Mouse (Mus musculus) intestine, postnatal 0 days (tissue): Measurements from ENCODE around the gene Eral1. TPM values are rescaled to one million over a fixed set of nuclear protein-coding genes. Genes with fewer than 3 reads are reported as not detected.
"Not testable (repeated sequence)": the region's sequence is repeated elsewhere in the genome, so short reads cannot be mapped to it uniquely, and the experiment has no call there.

Experiments
- ATAC-seq: fragments of 200-750 bp; cut with Nextera tagmentation; 2 replicates; pipeline ENCODE4 v1.8.0; 2017; ENCODE audit warnings: mild to moderate bottlenecking, moderate TSS enrichment, moderate library complexity
- H3K27ac ChIP-seq: fragments of 300-500 bp; sonication (generic); 2 replicates; pipeline ENCODE4 v1.5.1; 2014; ENCODE audit warnings: mild to moderate bottlenecking, low read depth, low read length, moderate library complexity
- H3K27me3 ChIP-seq: fragments of 300-500 bp; sonication (generic); replicated peaks from 2 replicates; pipeline ENCODE4 v1.6.1; 2014; ENCODE audit warnings: low read length, mixed read lengths; ENCODE audit not compliant: control insufficient read depth, insufficient read depth
- H3K36me3 ChIP-seq: fragments of 300-500 bp; sonication (generic); 2 replicates; pipeline ENCODE4 v1.6.1; 2014; ENCODE audit warnings: mild to moderate bottlenecking, moderate library complexity; ENCODE audit not compliant: control insufficient read depth, insufficient read depth
- H3K4me1 ChIP-seq: fragments of 300-500 bp; sonication (generic); replicated peaks from 2 replicates; pipeline ENCODE4 v1.6.1; 2014; ENCODE audit warnings: antibody characterized with exemption, low read length, mixed read lengths; ENCODE audit not compliant: control insufficient read depth, insufficient read depth
- H3K4me2 ChIP-seq: fragments of 300-500 bp; sonication (generic); replicated peaks from 2 replicates; pipeline ENCODE4 v1.6.1; 2014; ENCODE audit warnings: low read depth, mild to moderate bottlenecking, moderate library complexity
- H3K4me3 ChIP-seq: fragments of 300-500 bp; sonication (generic); 2 replicates; pipeline ENCODE4 v1.5.1; 2014; ENCODE audit warnings: low read depth, low read length
- H3K9ac ChIP-seq: fragments of 300-500 bp; sonication (generic); 2 replicates; pipeline ENCODE4 v1.6.1; 2014; ENCODE audit warnings: mild to moderate bottlenecking, low read depth, low read length
- H3K9me3 ChIP-seq: fragments of 300-500 bp; sonication (generic); 2 replicates; pipeline ENCODE4 v1.6.1; 2016; ENCODE audit warnings: mixed run types; ENCODE audit not compliant: control insufficient read depth
- CTCF ChIP-seq: sonication (generic); IDR thresholded peaks from 2 replicates; pipeline ENCODE4 v1.5.1; 2016; ENCODE audit warnings: low read depth, mild to moderate bottlenecking, control low read depth, antibody characterized with exemption, moderate library complexity
- WGBS: fragments of 180-500 bp; shearing (Covaris S2); extraction: QIAGEN DNeasy Blood & Tissue Kit; methylation state at CpG from one replicate; pipeline ENCODE4 v1.1.7; 2014; 5-methylcytosine and 5-hydroxymethylcytosine counted together
- polyA plus RNA-seq: library from polyadenylated mRNA; unstranded; fragments of >200 nt; fragmentation: Nextera tagmentation; extraction: Ambion mirVana; gene quantifications from 2 replicates; pipeline ENCODE4 v1.2.1, GENCODE M21; 2015

Gene Eral1
- polyA plus RNA-seq, 1 experiment from 2014 or later = 13.0 TPM

DNA sequence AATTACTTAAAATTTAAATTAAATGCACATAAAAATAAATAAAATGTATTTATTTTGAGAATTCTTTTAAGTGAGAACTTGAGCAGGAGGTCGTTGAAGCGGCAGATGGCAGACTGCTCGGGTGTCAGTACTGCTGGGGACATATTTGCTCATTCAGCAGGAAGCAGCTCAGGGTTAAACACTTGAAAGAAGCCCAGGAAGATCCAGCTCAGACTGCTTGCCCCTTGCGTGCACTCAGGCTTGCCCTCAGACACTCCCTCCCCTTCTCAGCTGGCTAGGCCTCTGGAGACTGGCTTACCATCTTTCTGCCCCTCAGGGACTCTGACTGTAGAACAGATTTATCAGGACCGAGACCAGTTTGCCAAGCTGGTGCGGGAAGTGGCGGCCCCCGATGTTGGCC lies 23.2 kb downstream of the Eral1 start:
- no peaks in the 10 kb centered on the region for H3K27me3 ChIP-seq
- no peak overlapping the region for H3K4me3 ChIP-seq
- H3K27ac ChIP-seq = no peak overlapping the region
- H3K36me3 ChIP-seq = peaks cover 15% of the 10 kb centered on the region
- H3K9me3 ChIP-seq = no peaks in the 10 kb centered on the region
- H3K4me1 ChIP-seq = 0 out of 2 replicates have a peak, but pooled peaks cover 3% of the 10 kb centered on the region
- WGBS = 86% methylated on average over 8 of the region's 8 CpGs
- no peak for ATAC-seq
- TF ChIP-seq CTCF = no peak
- no peak overlapping the region for H3K9ac ChIP-seq
- no peak overlapping the region for H3K4me2 ChIP-seq

DNA sequence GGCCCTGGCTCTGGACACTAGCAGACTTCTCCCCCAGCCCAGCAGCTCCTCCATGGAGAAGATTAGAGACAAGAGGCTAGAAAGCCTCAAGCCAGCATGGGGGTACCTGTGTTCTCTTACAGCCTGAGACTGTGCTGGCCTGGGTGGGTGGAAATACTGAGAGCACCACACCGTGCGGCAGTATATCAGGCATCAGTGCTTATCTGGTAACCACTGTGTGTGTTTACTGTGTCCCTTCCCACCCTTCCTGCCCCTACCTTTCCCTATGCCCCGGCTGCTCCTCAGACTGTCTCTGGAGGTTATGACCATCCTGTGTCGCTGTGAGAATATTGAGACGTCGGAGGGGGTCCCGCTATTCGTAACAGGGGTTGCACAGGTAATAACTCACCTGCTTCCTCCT lies 27.1 kb downstream of the Eral1 start:
- Histone ChIP-seq H3K4me1 (no peaks in the 10 kb centered on the region), H3K27ac (no peak overlapping the region), H3K36me3 (peaks cover 16% of the 10 kb centered on the region; the same call in 1 of the 2 replicates), H3K4me3 (no peak overlapping the region), H3K4me2 (no peak overlapping the region), H3K27me3 (no peaks in the 10 kb centered on the region), H3K9me3 (no peaks in the 10 kb centered on the region), H3K9ac (no peak overlapping the region)
- no peak for ATAC-seq
- 57% methylated on average over 8 of the region's 8 CpGs for WGBS
- no peak for TF ChIP-seq CTCF

GRCm38 (mm10) chr11:78048637-78049036 lies 31.5 kb downstream of the Eral1 start:
- WGBS = 88% methylated on average over 4 of the region's 4 CpGs
- not testable (repeated sequence) for H3K9ac ChIP-seq, H3K27ac ChIP-seq, ATAC-seq, H3K4me3 ChIP-seq, H3K27me3 ChIP-seq, H3K4me1 ChIP-seq, H3K9me3 ChIP-seq, H3K4me2 ChIP-seq
- peaks cover 12% of the 10 kb centered on the region; the same call in 1 of the 2 replicates for H3K36me3 ChIP-seq

DNA sequence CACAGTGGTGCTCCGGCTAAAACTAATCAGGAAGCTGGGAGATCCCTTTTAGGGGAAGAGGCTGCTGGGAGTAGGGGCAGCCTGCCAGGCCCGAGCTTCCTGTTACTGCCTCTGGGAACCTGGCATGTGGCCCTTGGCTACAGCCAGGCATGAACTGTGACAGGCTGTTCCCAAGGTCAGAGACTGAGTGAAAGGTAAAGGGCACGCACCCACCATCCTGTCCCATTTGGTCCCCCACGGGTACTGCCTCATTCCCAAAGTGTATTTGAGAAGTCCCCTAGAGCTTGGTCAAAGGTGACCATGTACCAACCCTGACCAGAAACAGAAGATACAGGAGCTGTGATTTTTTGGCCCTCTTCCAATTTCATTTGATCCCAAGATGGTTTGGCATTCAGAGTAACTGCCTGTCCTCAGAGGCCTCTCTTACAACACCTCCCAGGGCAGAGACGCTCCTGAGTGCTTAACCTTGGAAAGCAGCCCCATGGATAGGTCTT lies 35.4 kb downstream of the Eral1 start:
- no peak for TF ChIP-seq CTCF
- no peak overlapping the region for H3K27ac ChIP-seq
- 58% methylated on average over 5 of the region's 5 CpGs for WGBS

DNA sequence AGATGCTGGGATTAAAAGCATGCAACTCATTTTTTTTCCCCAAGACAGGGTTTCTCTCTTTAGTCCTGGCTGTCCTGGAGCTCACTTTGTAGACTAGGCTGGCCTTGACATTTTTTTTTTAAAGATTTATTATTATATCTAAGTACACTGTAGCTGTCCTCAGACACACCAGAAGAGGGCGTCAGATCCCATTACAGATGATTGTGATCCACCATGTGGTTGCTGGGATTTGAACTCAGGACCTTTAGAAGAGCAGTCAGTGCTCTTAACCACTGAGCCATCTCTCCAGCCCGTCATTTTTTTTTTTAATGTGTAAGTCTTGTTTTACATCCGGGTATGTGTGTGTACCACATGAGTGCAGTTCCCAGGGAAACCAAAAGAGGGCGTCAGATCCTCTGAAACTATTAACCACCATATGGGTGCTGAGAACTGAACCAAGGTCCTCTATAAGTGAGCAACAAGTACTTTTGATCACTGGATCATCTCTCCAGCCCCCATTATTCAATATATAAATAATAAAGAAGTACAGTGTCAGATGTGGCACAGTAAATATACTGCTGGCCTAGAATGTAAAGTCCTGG lies 37.8 kb downstream of the Eral1 start:
- H3K27me3 ChIP-seq, H3K9me3 ChIP-seq, H3K9ac ChIP-seq, H3K27ac ChIP-seq, H3K4me1 ChIP-seq, ATAC-seq, H3K4me3 ChIP-seq, H3K36me3 ChIP-seq, H3K4me2 ChIP-seq: not testable (repeated sequence)
- 95% methylated on average over 4 of the region's 4 CpGs for WGBS

More for the DNA sequence above, 35.4 kb downstream of the Eral1 start:
- Histone ChIP-seq H3K36me3 (no peaks in the 10 kb centered on the region; the same call in 1 of the 2 replicates), H3K9ac (no peak overlapping the region), H3K4me1 (no peaks in the 10 kb centered on the region), H3K4me3 (no peak overlapping the region), H3K9me3 (no peaks in the 10 kb centered on the region), H3K4me2 (no peak overlapping the region), H3K27me3 (no peaks in the 10 kb centered on the region)
- no peak for ATAC-seq

- no peak overlapping the region for H3K27ac ChIP-seq
- H3K36me3 ChIP-seq = no peaks in the 10 kb centered on the region
- ATAC-seq = no peak
- H3K9ac ChIP-seq = no peak overlapping the region
- peak; percentile 49 for TF ChIP-seq CTCF
- 64% methylated on average over 2 of the region's 2 CpGs for WGBS
- no peaks in the 10 kb centered on the region for H3K4me1 ChIP-seq
- H3K4me3 ChIP-seq = no peak overlapping the region
- H3K9me3 ChIP-seq = no peaks in the 10 kb centered on the region
- H3K4me2 ChIP-seq = no peak overlapping the region
- no peaks in the 10 kb centered on the region for H3K27me3 ChIP-seq
Measured at GRCm38 (mm10) chr11:78040878-78041277, 39.3 kb downstream of the Eral1 start.
